Mouse (Mus musculus): Measurements from ENCODE around the gene Bud23. TPM values are rescaled to one million over a fixed set of nuclear protein-coding genes. Genes with fewer than 3 reads are reported as not detected.

Gene Bud23
- total and polyA plus RNA-seq, 3 experiments = 101 to 222 TPM; not detected in 1

- TF ChIP-seq RCOR1 (IDR thresholded peaks at IDR 0.05; ENCODE audit: low read depth, low read length) = peak; percentile 44; the same call in 1 of the 2 replicates
- TF ChIP-seq ZNF384 (IDR thresholded peaks at IDR 0.05; ENCODE audit: low read depth, low read length) = peak; percentile 82
These were observed 40.0 kb downstream of the Bud23 start (continued) for GRCm38 (mm10) chr5:135024665-135025224.

DNA sequence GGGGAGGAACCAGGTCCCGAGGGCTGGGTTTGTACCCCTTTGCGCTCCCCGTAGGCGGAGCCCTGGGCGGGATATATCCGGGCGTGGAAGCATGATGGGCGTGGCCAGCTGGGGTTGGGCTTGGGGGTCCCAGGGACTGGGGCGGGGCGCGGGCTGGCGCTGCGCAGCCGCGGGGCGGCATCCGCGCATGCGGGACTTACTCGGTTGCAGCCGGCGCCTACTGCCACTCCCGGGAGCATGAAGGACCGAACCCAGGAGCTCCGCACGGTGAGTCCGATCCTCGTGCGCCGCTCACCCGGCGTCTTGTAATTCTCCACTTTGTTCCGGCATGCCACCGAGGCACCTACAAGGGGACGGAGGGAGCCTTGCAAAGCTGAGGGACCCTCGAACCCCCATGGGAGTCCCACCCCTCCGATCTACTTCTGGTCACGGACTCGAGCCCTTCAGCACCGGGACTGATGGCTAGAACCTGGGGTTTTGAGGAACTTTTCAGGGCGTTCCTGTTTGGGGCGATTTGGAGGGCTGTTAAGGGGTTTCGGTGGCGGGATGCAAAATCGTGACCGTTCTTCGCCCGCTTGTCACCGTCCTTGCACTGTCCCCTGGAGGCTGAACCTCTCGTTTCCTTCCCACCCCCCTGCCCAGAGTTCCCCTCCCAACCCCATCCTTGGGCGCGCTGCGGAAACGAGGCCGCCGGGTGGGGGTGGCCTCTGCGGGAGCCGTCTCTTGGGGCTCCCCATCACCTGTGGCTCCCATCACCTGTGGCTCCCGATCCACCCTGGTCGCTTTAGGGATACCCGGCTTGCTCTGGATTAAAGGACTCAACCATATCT lies 41.2 kb downstream of the Bud23 start, which contains the start of gene Stx1a:
Gene Stx1a, plus strand, starts transcription at position 139 of the 830 bp plus-strand sequence.
- Histone ChIP-seq H3K9ac (ENCODE audit: control insufficient read depth, low read depth, low read length, poor library complexity, severe bottlenecking) (peak within 1 kb of the TSS; percentile 80), H3K36me3 (ENCODE audit: control insufficient read depth in 1 of 2, insufficient read depth in 2 of 2, low read length in 2 of 2) (peaks cover 0 to 17% of the 10 kb centered on the region in 2 experiments; a peak in 2 of 4 replicates), H3K4me1 (ENCODE audit: control insufficient read depth in 1 of 2, insufficient read depth in 2 of 2, low read length in 2 of 2) (peaks cover 10 to 28% of the 10 kb centered on the region in 2 experiments), H3K79me2 (ENCODE audit: control insufficient read depth, insufficient read depth, low read length, poor library complexity) (peaks cover 2% of the 10 kb centered on the region; the same call in 1 of the 2 replicates), H3K9me3 (replicated peaks; ENCODE audit: insufficient read depth, low read length) (no peaks in the 10 kb centered on the region), H3K27ac (ENCODE audit: control insufficient read depth, low read depth, low read length) (0 out of 2 replicates have a peak within 1 kb of the TSS, but pooled peaks have one; percentile 28), H3K27me3 (ENCODE audit: control insufficient read depth in 1 of 2, insufficient read depth in 2 of 2, low read length in 2 of 2) (no peaks in the 10 kb centered on the region), H3K4me3 (ENCODE audit: control insufficient read depth in 1 of 2, insufficient read depth in 1 of 2, low read depth in 2 of 2, low read length in 2 of 2) (peak within 1 kb of the TSS; percentile 82 to 90)
- TF ChIP-seq SIN3A (IDR thresholded peaks at IDR 0.05; ENCODE audit: low read length) (peak; percentile 60; the same call in 1 of the 2 replicates), NRF1 (IDR thresholded peaks at IDR 0.05; ENCODE audit: insufficient read depth, low read depth, low read length, poor library complexity, severe bottlenecking) (peak; percentile 94; the same call in 1 of the 2 replicates), TCF12 (IDR thresholded peaks at IDR 0.05; ENCODE audit: low read depth, low read length) (peak; percentile 47; the same call in 1 of the 2 replicates), E2F4 (IDR thresholded peaks at IDR 0.05; ENCODE audit: borderline replicate concordance, low read depth, low read length) (no peak), CHD2 (IDR thresholded peaks at IDR 0.05; ENCODE audit: low read length) (no peak), RAD21 (IDR thresholded peaks at IDR 0.05; ENCODE audit: low read depth, low read length) (no peak), MAX (IDR thresholded peaks at IDR 0.05; ENCODE audit: low read length) (peak; percentile 33; the same call in 1 of the 2 replicates), NELFE (IDR thresholded peaks at IDR 0.05; ENCODE audit: low read depth, low read length) (peak; percentile 81), HCFC1 (IDR thresholded peaks at IDR 0.05; ENCODE audit: low read depth, low read length) (peak; percentile 58), ZC3H11A (IDR thresholded peaks at IDR 0.05; ENCODE audit: low read depth, low read length) (no peak), CHD1 (IDR thresholded peaks at IDR 0.05; ENCODE audit: low read depth, low read length) (no peak), TAL1 (IDR thresholded peaks at IDR 0.05; ENCODE audit: low read length) (no peak), TBP (IDR thresholded peaks at IDR 0.05; ENCODE audit: low read depth, low read length) (peak; percentile 27; the same call in 1 of the 2 replicates), RCOR1 (IDR thresholded peaks at IDR 0.05; ENCODE audit: low read depth, low read length) (no peak), POLR2AphosphoS2 (IDR thresholded peaks at IDR 0.05; ENCODE audit: low read length) (peak; percentile 78; the same call in 1 of the 2 replicates), EP300 (IDR thresholded peaks at IDR 0.05; ENCODE audit: low read depth in 1 of 2, low read length in 2 of 2) (no peak), POLR2AphosphoS5 (IDR thresholded peaks at IDR 0.05; ENCODE audit: borderline replicate concordance, low read depth, low read length) (no peak), GATA1 (IDR thresholded peaks at IDR 0.05; ENCODE audit: low read depth, low read length) (no peak), POLR2A (IDR thresholded peaks at IDR 0.05; ENCODE audit: control insufficient read depth in 1 of 2, insufficient read depth in 1 of 2, low read depth in 1 of 2, low read length in 2 of 2, poor library complexity in 1 of 2) (peak; percentile 76 to 81), MEF2A (IDR thresholded peaks at IDR 0.05; ENCODE audit: extremely low read depth, insufficient replicate concordance, low read depth, low read length, poor library complexity, severe bottlenecking) (no peak), GABPA (IDR thresholded peaks at IDR 0.05; ENCODE audit: low read depth, low read length) (no peak), USF1 (IDR thresholded peaks at IDR 0.05; ENCODE audit: low read depth, low read length) (no peak), KAT2A (conservative IDR thresholded peaks at IDR 0.05; ENCODE audit: low read depth, low read length) (no peak; the same call in 1 of the 2 replicates), MYC (IDR thresholded peaks at IDR 0.05; ENCODE audit: low read depth, low read length) (0 out of 2 replicates have a peak, but pooled peaks have one; percentile 34), ZKSCAN1 (IDR thresholded peaks at IDR 0.05; ENCODE audit: low read depth, low read length) (no peak), UBTF (IDR thresholded peaks at IDR 0.05; ENCODE audit: borderline replicate concordance, insufficient read depth, low read depth, low read length) (no peak), ZNF384 (IDR thresholded peaks at IDR 0.05; ENCODE audit: low read depth, low read length) (no peak), CTCF (IDR thresholded peaks at IDR 0.05 in 2 of 3, conservative IDR thresholded peaks at IDR 0.05 in 1 of 3; ENCODE audit: control insufficient read depth in 1 of 3, insufficient read depth in 1 of 3, low read depth in 2 of 3, low read length in 3 of 3, poor library complexity in 1 of 3, severe bottlenecking in 1 of 3) (no peak), ZMIZ1 (IDR thresholded peaks at IDR 0.05; ENCODE audit: low read depth, low read length) (no peak), ELF1 (IDR thresholded peaks at IDR 0.05; ENCODE audit: low read depth, low read length) (no peak), MXI1 (IDR thresholded peaks at IDR 0.05; ENCODE audit: low read depth, low read length) (peak; percentile 74; the same call in 1 of the 2 replicates)
- DNase-seq (ENCODE audit: low read depth, low spot score) = peak; percentile 95
